Mouse (Mus musculus) cerebellum, adult 2 months (tissue): ENCODE measurements around the gene Slc25a45.

ENCODE experiments used
- CTCF ChIP-seq: fragments of 200-500 bp; IDR thresholded peaks from 2 replicates; pipeline ENCODE4 v1.5.1; 2011; ENCODE audit warnings: low read depth, mild to moderate bottlenecking, control low read depth, low read length, moderate library complexity, borderline replicate concordance; ENCODE audit not compliant: insufficient read depth
- POLR2A ChIP-seq: fragments of 200-500 bp; IDR thresholded peaks from 2 replicates; pipeline ENCODE4 v1.6.1; 2011; ENCODE audit warnings: low read length, control low read depth, borderline replicate concordance; ENCODE audit not compliant: insufficient read depth

DNA sequence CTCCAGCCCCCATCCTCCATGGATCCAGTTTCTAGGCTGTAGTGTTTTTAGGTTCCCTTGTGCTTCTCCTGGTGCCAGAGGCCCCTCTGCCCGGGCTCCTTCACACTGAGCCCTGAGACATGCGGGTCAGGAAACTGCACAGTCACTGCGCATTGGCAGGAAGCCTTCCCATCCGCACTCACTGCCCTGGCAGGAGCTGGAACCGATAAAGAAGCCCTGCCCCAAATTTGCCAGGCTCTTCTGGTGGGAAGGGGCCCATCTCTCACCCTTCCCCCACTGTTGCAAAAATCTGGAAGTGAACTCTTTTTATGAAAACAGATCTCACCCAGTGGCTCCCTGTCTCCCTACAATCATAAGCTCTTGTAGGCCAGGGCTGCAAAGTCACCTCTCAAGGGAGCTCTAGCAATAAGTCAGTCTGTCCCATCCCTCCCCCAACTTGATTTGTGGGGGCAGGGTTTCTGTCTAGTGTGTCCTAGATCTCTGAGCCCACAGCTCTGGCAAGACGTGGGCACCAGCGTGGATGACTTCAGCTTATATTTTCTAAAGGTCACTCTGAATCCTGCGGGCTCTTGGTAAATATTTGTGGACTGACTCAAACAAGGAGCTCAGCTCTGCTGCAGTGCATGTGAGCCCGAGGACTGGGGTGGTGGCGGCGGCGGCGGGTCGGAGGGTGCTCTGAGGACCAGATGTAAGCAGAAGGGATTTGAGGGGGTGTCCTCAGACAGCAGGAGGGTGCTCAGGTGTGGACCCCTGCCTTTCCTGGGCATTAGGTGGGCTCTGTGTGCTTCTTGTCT, 29.4 kb upstream of the Slc25a45 start:
- no peak for TF ChIP-seq CTCF
- 0 out of 2 replicates have a peak, but pooled peaks have one; percentile 20 for TF ChIP-seq POLR2A
